Mouse (Mus musculus) thymus, adult 18-20 months (tissue): ENCODE measurements around the gene Fstl4.

Source experiments
- DNase-seq, 2 experiments: peaks; one replicate each; pipeline ENCODE4 v3.0.0; 2022; ENCODE audit warnings: mixed read lengths in 2 of 2

Gene Fstl4

DNA sequence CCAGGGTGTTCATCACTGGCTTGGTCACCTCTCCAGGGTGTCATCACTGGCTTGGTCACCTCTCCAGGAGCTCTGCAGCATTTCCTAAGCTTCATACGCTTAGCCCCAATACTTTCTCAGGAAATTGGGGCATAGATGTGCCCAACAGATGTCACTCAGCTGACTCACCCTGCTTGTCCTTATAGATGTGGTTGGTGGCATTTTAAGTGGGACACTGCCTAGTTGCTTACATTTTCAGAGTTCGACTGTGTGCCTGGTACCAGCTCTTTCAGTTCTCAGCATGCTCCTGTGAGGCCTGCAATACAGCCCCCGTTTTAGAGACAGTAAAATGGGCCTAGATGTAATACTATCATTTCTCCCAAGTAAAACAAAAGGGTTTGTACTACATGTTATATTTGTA, 8.6 kb downstream of the Fstl4 start:
- DNase-seq: no peak

DNA sequence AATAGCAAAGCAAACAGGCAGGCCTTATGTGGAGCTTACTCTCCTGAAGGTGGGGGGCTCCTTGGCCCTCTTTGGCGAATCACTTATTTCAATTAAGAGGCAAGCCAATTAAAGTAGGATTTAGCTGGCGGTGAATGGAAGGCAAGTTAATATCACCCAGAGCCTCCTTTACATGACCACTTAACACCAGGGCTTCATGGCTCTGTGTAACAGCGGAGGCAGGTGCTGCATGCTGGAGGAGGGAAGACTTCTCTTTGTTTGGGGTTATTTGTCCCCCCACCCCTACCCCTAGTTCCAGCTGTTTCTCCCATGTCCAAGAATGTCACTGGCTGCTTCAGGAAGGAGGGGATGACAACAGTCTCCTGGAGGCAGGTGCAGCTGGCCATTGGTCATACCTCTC, 10.9 kb downstream of the Fstl4 start:
- DNase-seq: no peak

DNA sequence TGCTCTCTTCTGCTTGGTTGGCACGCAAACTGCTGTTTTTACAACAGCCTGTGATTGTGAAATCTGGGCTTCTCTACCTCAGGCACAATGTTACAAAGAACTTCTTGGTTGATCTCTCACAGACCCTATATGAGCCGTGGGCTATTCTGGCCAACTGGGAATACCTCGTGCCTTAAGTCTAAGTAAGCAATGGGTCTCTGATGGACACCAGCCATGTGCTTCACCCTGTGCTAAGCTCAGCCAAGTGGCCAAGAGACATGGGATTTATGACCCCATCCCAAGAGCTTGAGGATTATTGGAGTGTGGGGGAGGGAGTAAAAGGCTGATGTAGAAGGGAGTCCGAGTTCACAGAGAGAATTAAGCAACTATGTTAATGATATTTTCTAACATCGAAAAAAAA, 18.0 kb downstream of the Fstl4 start:
- DNase-seq: no peak

DNA sequence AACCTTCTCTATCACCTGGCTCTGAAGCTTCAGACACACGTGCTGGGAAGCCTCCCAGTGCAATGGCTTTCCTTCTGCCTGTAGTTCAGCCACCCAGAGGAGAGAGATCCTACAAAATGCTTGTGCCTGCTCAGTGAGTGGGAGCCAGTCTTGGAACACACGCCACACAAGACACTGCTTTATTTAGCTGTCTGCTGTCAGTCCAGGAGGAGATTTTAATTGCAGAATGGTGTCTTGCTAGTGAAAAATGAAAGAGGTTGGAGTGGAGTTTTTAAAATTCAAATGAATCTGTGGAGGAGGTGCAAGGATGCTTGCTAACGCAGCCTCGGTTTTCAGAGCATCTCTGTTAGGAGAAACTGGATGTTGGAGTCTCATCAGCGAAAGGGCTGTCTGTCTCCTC, 29.9 kb downstream of the Fstl4 start:
- no peak for DNase-seq

DNA sequence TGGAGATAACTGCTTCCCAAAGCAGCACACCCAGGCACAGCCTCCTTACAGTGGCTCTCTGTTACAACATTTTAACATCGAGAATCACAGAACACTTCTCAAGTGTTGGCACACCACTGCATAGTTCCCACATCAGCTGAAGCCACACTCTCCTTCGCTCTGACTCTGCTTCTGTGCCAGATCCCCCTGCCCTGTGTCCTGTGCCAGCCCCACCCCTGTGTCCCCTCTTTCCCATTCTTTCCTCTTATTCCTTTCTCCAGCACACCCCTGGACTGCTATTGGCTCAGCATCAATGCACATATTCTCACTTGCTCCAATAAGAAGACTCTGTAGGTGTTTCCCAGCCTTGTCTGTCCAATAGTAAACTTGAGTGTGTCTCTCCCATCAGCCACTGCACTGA, 45.1 kb downstream of the Fstl4 start:
- no peak for DNase-seq

DNA sequence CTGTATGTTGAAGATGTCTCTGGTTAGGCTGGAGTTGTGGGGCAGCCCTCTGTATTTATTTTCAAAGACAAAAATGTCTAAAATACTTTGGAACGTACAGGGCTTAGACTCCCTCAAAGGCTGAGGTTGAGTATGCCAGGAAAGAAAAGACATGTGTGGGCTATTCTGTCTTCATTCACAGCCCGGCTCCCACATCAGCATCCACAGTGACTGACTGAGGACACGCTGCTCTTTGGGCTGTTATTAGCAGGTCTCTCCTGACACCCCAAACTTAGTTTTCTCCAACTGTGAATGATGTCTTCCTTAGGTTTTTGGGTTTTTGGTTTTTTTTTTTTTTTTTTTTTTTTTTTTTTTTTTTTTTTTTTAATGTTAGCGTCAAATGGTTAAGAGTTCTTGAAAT, 51.6 kb downstream of the Fstl4 start:
- no peak for DNase-seq

DNA sequence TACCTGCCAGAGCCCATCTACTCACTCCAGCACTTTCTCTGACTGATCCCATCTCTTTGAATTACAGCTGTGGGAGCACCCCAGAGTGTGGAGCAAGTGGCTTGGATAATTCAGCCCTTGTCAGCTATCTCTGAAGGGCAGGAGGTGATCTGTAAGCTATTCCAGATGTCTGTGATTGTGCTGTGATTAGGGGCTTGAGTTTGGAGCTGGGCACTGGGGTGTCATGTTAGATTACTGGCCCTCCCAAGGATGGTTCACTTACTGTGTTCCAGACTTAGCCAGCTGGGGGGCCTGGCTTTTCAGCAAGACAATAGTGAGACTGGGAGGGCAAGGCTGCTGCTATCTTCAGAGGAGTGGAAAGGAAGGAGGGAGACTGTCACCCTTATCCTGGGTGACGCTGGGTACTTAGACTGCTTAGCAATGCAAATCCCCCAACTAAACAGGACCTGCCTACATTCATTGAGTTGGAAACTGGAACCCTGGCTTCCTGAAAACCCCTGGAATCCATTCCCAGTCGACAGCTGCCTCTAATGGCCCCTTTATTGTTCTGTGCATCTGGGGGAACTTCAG, 56.0 kb downstream of the Fstl4 start:
- no peak for DNase-seq

DNA sequence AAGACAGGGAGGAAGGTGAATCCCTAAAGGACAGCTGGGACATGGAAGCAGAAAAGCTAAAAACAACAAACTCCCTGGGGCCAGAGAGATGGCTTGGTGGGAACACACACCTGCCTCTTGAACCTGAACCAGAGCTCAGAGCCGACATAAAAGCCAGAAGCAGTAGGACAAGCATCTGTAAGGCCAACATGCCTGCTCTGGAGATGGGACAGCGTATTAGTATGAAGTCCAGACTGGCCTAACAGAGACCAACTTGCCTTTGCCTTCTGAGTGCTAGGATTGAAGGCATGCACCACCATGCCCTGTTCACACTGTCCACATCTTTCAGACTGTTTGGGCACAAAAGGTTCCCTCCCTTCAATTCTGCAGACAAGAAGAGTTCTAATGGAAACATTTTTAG, 62.2 kb downstream of the Fstl4 start:
- no peak for DNase-seq

DNA sequence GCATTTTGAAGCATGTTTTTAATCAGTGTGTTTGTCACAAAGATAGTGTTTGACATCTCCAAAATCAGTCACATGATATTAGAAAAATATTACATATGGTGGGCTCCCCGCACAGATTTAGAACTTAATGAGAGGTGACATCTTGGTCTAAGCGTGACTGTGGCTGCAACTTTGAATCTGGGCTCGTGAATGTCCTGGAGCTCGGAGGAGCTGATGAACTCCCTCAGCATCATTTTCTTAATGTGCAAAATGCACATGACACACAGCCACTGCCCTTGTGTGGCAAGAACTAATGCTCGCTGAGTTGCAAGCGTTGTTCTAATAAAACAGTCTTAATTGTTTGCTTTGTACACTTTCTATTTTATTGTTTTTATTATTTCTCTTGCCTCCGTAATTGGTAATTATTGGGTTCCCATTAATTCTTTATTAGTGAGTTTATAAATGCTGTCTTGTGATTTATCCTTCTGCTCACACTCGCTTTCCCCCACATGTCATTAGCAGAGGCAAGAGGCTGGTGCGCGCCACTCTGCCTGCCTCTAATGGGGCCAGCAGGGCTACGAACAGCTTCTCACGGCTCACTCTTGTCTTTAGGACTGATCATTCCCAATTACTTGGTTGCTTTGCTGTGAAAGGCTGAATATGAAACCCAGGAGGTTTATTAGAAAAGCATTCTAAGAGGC, 67.3 kb downstream of the Fstl4 start:
- no peak for DNase-seq

DNA sequence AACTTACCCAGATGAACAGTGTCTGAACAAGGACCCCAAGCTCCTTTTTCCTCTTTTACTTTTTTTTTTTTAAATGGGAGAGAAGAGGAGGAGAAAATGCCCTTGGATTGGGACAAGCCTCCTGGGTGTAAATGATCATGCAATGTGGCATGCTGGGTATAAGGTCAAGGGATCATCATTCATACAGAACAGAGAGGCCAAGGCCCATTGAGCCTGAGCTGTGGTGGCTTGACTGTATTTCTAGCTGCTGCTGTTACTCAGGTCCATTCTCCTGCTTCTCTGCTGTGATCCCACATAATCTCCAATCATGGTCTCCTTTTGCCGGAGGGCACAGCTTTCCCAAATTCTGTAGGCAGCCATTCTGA, 67.9 kb downstream of the Fstl4 start:
- no peak for DNase-seq

DNA sequence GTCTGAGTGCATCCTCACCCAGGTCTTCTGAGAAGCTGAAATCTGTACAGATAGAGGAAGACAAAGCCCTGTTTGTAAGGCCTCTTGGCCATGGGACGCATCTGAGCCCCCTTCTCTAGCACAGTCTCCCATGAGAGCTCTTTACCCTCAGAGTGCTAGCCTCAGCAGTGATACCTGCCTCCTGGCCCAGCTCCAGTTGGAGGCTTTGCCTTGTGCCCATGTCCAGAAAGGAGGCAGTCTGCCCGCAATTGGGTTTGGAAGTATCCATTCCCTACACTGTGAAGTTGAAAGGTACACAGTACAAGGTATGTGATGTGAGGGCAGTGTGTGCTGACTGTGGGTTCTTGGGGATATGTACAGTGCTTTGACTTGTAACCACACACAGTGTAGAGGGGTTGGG, 84.3 kb downstream of the Fstl4 start:
- DNase-seq: no peak

DNA sequence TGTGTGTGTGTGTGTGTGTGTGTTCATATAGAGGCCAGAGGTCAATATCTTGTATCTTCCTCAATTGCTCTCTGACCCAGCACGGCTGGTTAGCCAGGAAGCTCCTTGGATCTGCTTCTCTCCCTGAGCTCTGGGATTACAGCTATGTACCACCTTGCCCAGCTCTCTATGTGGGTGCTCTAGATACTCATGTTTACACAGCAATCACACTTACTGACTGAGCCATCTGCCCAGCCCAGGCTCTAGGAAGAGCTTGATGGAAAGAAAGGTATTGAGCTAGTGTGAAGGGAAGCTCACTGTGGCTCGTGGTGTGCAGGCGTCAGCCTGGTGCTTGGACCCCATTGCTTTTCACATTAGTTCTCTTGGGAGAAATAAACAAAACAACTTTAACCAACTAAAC, 85.6 kb downstream of the Fstl4 start:
- DNase-seq: no peak

DNA sequence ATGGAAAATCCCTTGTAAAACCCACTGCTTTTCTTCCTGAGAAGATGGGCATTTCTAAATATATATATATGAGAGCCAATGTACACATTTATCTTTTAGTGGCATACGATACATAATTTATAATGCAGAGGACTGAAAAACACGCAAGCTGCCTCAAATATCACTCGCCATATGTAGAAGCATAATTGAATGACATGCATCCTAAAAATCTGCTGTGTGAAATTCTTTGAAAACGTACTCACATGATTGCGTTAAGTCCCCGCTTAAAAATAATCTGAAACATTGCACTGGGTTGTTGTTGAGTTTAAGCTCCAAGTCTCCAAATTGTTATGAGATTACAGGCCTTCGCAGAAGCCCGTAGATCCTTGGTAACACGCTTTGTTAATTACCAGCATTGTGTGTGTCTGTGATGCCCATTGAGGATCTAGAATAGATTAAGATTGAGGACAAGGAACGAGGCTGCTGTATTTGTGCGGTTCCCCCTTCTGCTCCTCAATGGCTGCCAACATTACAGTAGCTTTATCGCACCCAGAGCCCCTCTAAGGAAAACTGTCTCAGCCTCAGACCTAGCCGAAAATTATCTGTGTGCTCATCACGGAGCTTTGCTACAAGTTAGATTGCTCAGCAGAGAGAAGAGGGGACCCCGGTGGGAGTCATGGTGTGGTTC, 108.5 kb downstream of the Fstl4 start:
- DNase-seq: no peak

DNA sequence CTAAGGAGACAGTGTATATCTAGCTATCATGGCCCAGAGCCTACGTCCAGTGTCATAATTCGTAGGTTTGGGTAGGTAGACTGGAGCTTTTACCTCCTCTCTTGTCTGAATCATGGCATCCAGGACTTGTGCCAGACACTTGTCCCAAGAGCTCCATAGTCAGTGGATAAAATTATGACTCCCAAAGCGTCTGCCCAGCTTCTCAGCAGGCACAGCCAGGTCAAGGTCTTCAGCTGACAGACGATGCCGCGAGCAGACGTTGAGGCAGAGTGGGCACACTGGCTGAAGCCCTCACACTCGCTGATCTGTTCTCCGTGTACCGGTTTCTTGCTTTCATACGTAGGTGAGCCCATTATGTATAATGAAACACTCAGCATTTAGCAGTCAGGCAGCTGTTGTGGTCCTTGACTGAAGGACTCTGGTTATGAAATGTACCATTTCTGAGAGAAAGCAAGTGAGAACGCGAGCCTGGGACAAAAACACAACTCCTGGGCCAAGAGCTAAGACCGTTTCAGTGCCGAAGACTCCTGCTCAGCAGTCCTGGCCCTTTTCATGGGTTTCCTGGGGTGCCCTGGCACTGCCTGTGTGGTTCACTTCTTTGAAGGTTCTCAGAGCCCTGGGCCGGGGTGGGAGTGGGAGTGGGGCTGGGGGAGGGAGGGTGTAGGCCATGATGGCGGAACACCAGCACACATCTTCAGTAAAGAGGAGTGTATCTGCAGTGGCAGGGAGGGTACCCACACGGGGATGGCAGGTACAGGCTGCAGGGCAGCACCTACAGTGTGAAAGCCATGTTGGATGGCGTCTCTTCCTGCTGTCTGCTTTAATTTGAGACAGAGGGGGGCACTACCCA, 111.7 kb downstream of the Fstl4 start:
- no peak for DNase-seq

DNA sequence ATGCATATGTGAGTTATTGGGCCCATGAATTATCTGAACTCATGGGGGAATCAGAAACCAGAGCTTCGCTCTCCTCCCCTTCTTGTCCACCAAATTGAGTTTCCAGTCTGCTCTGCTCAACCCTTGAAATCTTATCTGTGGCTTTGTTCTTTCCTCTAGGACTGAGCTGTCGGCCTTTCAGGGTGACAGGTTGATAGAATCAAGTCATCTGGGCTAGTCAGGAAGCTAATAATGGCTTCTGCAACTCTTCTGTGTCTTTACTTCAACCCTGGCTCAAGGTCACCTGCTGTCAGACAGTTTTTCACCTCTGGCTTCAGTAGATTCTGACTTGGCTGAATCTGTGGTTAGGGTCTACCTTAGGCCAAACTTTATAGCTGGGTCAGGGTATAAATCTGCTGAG, 113.2 kb downstream of the Fstl4 start:
- no peak for DNase-seq

DNA sequence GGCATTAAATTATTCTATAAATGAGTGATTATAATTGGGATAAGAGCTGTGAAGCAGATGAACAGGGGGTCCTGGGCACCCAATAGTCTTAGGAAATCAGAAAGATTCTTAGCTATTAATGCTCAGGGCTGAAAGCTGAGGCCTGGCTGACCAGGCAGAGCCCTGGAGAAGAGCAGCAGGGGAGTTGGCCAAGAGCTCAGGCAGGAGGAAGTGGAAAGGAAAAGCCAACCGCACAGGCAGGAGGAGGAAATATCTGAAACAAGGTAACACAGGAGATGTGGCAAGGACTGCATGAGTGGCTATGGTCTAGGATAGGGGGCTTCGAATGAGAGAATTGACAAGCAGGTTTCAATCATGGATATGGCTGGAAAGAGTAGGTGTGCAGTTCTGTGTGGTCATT, 115.5 kb downstream of the Fstl4 start:
- DNase-seq: no peak

DNA sequence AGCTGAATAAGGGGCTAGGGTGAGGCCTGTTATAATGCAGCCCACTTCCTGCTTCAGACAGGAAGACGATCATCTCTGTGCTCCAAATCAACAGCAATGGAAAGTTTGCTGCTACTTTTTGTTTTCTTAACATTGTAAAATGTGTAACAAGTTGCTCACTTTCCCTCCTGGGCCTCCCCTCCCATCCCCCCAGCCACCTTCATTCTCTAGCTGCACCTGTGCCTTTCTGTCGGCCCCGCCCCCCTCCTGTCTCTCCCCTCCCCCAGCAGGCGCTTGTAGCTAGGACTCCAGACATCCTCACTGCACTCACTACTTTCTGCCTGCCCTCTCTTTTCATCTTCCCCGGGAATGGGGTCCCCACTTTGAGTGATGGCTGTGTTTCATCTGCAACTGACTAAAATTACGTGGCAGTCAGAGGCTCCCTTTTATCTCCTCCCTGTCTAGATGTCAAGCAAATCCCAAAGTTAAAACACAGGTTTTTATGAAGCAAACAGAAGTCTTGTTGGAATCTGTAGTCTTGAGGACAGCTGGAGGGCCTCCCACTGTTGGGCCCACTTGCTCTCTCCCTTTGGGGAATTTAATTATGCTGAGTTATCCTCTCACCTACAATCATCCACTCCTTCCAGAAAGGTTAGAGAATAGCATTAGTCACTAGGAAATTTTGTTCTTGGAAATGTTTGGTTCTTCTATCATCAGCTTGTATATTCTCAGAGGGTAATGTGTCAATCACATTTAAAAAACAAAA, 122.3 kb downstream of the Fstl4 start:
- peak; percentile 34 to 52 for DNase-seq

DNA sequence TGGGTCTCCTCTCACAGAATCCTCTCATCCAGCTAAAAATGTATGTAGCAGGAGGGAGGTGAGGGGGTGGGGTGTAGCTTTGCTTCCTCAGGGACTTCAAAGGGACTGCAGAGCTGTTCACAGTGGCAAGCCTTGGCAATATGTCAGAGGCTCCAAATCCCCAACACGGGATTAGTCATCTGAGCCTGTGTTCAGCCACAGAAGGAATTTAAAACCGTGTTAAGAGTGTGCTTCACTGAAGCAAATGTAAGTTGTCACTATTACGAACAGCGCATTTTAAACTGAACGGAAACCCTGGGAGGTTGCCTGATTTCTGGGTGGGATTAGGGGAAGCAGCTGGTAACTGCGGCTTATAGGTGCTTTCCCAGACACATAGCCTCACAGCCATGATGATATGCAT, 123.7 kb downstream of the Fstl4 start:
- DNase-seq: no peak

DNA sequence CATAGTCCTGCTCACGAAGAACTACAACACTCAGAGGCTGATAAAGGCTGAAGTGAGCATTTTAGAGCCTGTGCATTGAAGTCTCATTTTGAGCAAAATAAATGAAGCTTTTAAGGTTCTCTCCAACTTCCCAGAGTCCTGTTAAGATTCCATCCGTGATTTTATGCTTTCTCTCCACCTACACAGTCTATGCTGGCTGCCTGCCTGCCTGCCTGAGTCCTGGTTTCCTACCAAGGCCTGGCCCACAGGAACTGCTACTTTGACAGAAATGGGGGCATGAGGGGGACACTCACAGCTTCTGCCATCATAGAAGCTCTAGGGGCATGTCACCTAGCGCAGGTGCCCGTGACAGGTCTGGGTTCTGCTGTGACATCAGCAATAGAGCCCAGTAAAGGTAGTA, 125.1 kb downstream of the Fstl4 start:
- no peak for DNase-seq

DNA sequence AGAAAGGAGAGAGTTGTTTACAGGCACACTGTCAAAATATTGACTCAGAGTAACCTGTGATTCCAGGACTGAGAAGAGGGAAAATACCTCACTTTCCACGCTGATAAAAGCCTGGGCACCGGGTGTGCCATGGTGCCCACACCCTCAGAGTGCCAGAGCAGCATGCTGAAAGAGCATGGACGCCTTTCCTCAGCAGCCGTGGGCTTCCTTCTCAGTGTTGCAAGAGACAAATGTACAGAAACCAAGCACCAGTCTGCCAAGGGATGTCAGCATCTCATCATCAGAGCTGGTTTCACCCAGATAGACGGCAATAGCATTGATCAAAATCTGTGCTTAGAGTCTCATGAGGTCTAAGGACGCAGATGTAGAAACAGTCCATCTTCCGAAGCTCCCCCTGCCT, 125.7 kb downstream of the Fstl4 start:
- DNase-seq: no peak

DNA sequence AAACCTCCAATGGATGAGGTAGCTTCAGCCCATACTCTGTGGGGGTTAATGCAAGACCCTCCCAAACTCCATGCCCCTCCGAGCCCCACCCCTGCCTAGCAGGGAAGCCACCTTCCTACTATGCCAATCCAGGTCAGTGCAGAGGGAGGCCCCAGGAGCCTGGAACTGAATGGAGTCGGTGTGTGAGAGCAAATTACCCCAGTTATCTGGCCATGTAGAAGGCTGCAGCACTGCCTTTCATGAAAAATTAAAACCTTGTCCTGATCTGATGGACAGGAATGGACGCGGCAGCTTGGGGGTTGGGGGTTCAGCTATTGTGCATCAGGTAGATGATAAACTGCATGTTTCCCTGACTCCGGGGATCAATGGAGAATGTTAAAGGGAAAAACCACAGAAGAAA, 139.7 kb downstream of the Fstl4 start:
- DNase-seq: no peak

DNA sequence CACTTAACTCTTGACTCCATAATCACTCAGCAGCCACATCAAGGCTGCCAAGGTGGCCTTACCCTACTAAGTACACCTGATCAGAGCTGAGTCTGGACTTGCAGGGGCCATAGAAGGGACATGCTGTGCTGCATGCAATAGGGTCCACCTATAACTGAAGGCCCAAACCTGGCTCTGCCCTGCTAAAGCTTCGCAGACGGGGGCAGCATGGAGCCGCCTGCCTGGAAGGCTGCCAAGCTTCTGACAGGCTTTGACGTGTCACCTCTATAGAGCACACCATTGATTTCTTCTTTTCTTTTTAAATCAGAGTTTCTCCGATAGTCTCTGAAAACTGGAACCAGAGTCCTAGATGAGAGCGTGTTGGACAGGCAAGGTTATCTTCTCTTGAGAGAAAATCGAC, 146.4 kb downstream of the Fstl4 start:
- DNase-seq: no peak

DNA sequence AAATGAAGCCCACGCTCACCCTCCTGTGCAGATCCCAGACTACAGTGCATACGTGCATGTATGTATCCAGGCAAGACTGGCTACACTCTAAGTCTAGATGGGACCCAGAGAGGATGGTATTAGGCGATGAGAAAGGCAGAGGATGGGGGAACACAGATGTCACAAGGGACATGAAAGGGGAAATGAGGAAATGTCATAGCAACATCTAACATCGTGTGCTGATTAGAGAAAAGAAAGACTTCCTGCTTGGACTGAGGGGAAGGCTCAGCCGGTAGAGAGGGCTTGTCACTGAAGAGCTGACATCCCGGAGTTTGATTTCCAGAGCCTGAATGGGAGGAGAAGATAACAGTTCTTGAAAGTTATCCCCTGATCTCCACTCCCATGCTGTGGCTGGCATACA, 150.0 kb downstream of the Fstl4 start:
- DNase-seq: no peak
